Mouse (Mus musculus) stomach, embryonic 16.5 days (tissue): ENCODE results near the gene Prune2. TPM values are rescaled to one million over a fixed set of nuclear protein-coding genes. Genes with fewer than 3 reads are reported as not detected.

ENCODE experiments used
- ATAC-seq: fragments of 200-750 bp; cut with Nextera tagmentation; 2 replicates; pipeline ENCODE4 v1.8.0; 2017; ENCODE audit warnings: moderate number of reproducible peaks, moderate TSS enrichment; ENCODE audit not compliant: insufficient read depth, low FRiP score
- H3K27ac ChIP-seq: fragments of 300-500 bp; sonication (generic); 2 replicates; pipeline ENCODE4 v1.5.1; 2014; ENCODE audit warnings: low read length
- H3K27me3 ChIP-seq: fragments of 300-500 bp; sonication (generic); 2 replicates; pipeline ENCODE4 v1.6.1; 2014; ENCODE audit warnings: low read length, control low read depth, mixed read lengths; ENCODE audit not compliant: control insufficient read depth, insufficient read depth
- H3K36me3 ChIP-seq: fragments of 300-500 bp; sonication (generic); 2 replicates; pipeline ENCODE4 v1.6.1; 2014; ENCODE audit warnings: low read length; ENCODE audit not compliant: control insufficient read depth, insufficient read depth
- H3K4me1 ChIP-seq: fragments of 300-500 bp; sonication (generic); 2 replicates; pipeline ENCODE4 v1.6.1; 2014; ENCODE audit warnings: low read length, control low read depth, mixed read lengths; ENCODE audit not compliant: control insufficient read depth, insufficient read depth
- H3K4me2 ChIP-seq: fragments of 300-500 bp; sonication (generic); 2 replicates; pipeline ENCODE4 v1.6.1; 2014; ENCODE audit warnings: low read depth, low read length, mixed read lengths
- H3K4me3 ChIP-seq: fragments of 300-500 bp; sonication (generic); replicated peaks from 2 replicates; pipeline ENCODE4 v1.5.1; 2014; ENCODE audit warnings: mild to moderate bottlenecking, low read length
- H3K9ac ChIP-seq: fragments of 300-500 bp; sonication (generic); 2 replicates; pipeline ENCODE4 v1.6.1; 2014; ENCODE audit warnings: low read length
- H3K9me3 ChIP-seq: fragments of 300-500 bp; sonication (generic); replicated peaks from 2 replicates; pipeline ENCODE4 v1.6.1; 2016; ENCODE audit warnings: low read length, control low read depth; ENCODE audit not compliant: control insufficient read depth
- WGBS: fragments of 180-500 bp; shearing (Covaris S2); extraction: QIAGEN DNeasy Blood & Tissue Kit; methylation state at CpG from one replicate; pipeline ENCODE4 v1.1.7; 2014; 5-methylcytosine and 5-hydroxymethylcytosine counted together
- polyA plus RNA-seq: library from polyadenylated mRNA; unstranded; fragments of >200 nt; fragmentation: Nextera tagmentation; extraction: Ambion mirVana; gene quantifications from 2 replicates; pipeline ENCODE4 v1.2.1, GENCODE M21; 2015

Gene Prune2
- polyA plus RNA-seq, 1 experiment from 2014 or later = 2.9 TPM

- WGBS = 51% methylated on average over 10 of the region's 10 CpGs
- Histone ChIP-seq H3K4me1 (peaks cover 6% of the 10 kb centered on the region; the same call in 1 of the 2 replicates), H3K27ac (no peak overlapping the region), H3K9ac (no peak overlapping the region), H3K27me3 (no peaks in the 10 kb centered on the region), H3K36me3 (no peaks in the 10 kb centered on the region), H3K4me2 (no peak overlapping the region), H3K4me3 (no peak overlapping the region), H3K9me3 (no peaks in the 10 kb centered on the region)
- no peak for ATAC-seq
Observed at GRCm38 (mm10) chr19:17014337-17015124, 58.6 kb downstream of the Prune2 start.

- ATAC-seq = no peak
- no peaks in the 10 kb centered on the region for H3K36me3 ChIP-seq
- no peaks in the 10 kb centered on the region for H3K27me3 ChIP-seq
- no peaks in the 10 kb centered on the region for H3K9me3 ChIP-seq
- no peak overlapping the region for H3K4me2 ChIP-seq
- H3K4me3 ChIP-seq = no peak overlapping the region
- H3K27ac ChIP-seq = no peak overlapping the region
- no peak overlapping the region for H3K9ac ChIP-seq
- H3K4me1 ChIP-seq = no peaks in the 10 kb centered on the region
- WGBS = 75% methylated on average over 4 of the region's 4 CpGs
Observed at GRCm38 (mm10) chr19:17024748-17025147, 68.8 kb downstream of the Prune2 start.

GRCm38 (mm10) chr19:17030276-17030675 is 74.4 kb downstream of the Prune2 start:
- H3K36me3 ChIP-seq = no peaks in the 10 kb centered on the region
- no peak overlapping the region for H3K4me2 ChIP-seq
- H3K9me3 ChIP-seq = no peaks in the 10 kb centered on the region; the same call in 1 of the 2 replicates
- 10% methylated on average over 3 of the region's 3 CpGs for WGBS
- no peak overlapping the region for H3K27ac ChIP-seq
- no peaks in the 10 kb centered on the region for H3K27me3 ChIP-seq
- no peaks in the 10 kb centered on the region for H3K4me1 ChIP-seq
- no peak overlapping the region for H3K9ac ChIP-seq
- no peak overlapping the region for H3K4me3 ChIP-seq
- ATAC-seq = no peak

- 72% methylated on average over 3 of the region's 3 CpGs for WGBS
- no peaks in the 10 kb centered on the region for H3K27me3 ChIP-seq
- H3K27ac ChIP-seq = no peak overlapping the region
- H3K4me2 ChIP-seq = no peak overlapping the region
- H3K9ac ChIP-seq = no peak overlapping the region
- ATAC-seq = no peak
- no peaks in the 10 kb centered on the region for H3K4me1 ChIP-seq
- no peaks in the 10 kb centered on the region for H3K36me3 ChIP-seq
- H3K4me3 ChIP-seq = no peak overlapping the region
- no peaks in the 10 kb centered on the region; the same call in 1 of the 2 replicates for H3K9me3 ChIP-seq
Observed at GRCm38 (mm10) chr19:17032314-17032713, 76.4 kb downstream of the Prune2 start.

GRCm38 (mm10) chr19:17046961-17047360 is 91.0 kb downstream of the Prune2 start:
- H3K9ac ChIP-seq = no peak overlapping the region
- no peak for ATAC-seq
- H3K4me3 ChIP-seq = no peak overlapping the region
- H3K27ac ChIP-seq = no peak overlapping the region
- no peaks in the 10 kb centered on the region for H3K27me3 ChIP-seq
- no peaks in the 10 kb centered on the region for H3K4me1 ChIP-seq
- H3K36me3 ChIP-seq = no peaks in the 10 kb centered on the region
- WGBS = 74% methylated on average over 4 of the region's 4 CpGs
- H3K9me3 ChIP-seq = no peaks in the 10 kb centered on the region
- no peak overlapping the region for H3K4me2 ChIP-seq

- Histone ChIP-seq H3K9ac (no peak overlapping the region), H3K4me1 (no peaks in the 10 kb centered on the region), H3K9me3 (no peaks in the 10 kb centered on the region), H3K27me3 (no peaks in the 10 kb centered on the region), H3K4me3 (no peak overlapping the region), H3K4me2 (no peak overlapping the region), H3K27ac (no peak overlapping the region), H3K36me3 (no peaks in the 10 kb centered on the region)
- WGBS = 63% methylated on average over 3 of the region's 3 CpGs
- no peak for ATAC-seq
Observed at GRCm38 (mm10) chr19:17055892-17056291, 100.0 kb downstream of the Prune2 start.

- ATAC-seq = no peak
- no peak overlapping the region for H3K4me2 ChIP-seq
- H3K4me3 ChIP-seq = no peak overlapping the region
- H3K27me3 ChIP-seq = no peaks in the 10 kb centered on the region
- no peak overlapping the region for H3K27ac ChIP-seq
- H3K9ac ChIP-seq = no peak overlapping the region
- no peaks in the 10 kb centered on the region for H3K36me3 ChIP-seq
- H3K4me1 ChIP-seq = no peaks in the 10 kb centered on the region
- H3K9me3 ChIP-seq = no peaks in the 10 kb centered on the region
- WGBS = 84% methylated on average over 5 of the region's 5 CpGs
Observed at GRCm38 (mm10) chr19:17060106-17060505, 104.2 kb downstream of the Prune2 start.

GRCm38 (mm10) chr19:17064421-17064820 is 108.5 kb downstream of the Prune2 start:
- Histone ChIP-seq H3K9me3 (no peaks in the 10 kb centered on the region), H3K36me3 (no peaks in the 10 kb centered on the region), H3K4me3 (no peak overlapping the region), H3K27ac (no peak overlapping the region), H3K4me2 (no peak overlapping the region), H3K9ac (no peak overlapping the region), H3K4me1 (no peaks in the 10 kb centered on the region), H3K27me3 (no peaks in the 10 kb centered on the region)
- no peak for ATAC-seq

GRCm38 (mm10) chr19:17069067-17069466 is 113.1 kb downstream of the Prune2 start:
- no peaks in the 10 kb centered on the region for H3K36me3 ChIP-seq
- WGBS = 70% methylated on average over 7 of the region's 7 CpGs
- no peak overlapping the region for H3K9ac ChIP-seq
- no peaks in the 10 kb centered on the region for H3K4me1 ChIP-seq
- no peak overlapping the region for H3K4me3 ChIP-seq
- ATAC-seq = no peak
- H3K4me2 ChIP-seq = no peak overlapping the region
- no peaks in the 10 kb centered on the region for H3K9me3 ChIP-seq
- no peaks in the 10 kb centered on the region for H3K27me3 ChIP-seq
- no peak overlapping the region for H3K27ac ChIP-seq
